Mouse (Mus musculus): ENCODE results near the gene Mrm2.
"Not testable (repeated sequence)": the region's sequence is repeated elsewhere in the genome, so short reads cannot be mapped to it uniquely, and the experiment has no call there.

The Mrm2 gene

DNA sequence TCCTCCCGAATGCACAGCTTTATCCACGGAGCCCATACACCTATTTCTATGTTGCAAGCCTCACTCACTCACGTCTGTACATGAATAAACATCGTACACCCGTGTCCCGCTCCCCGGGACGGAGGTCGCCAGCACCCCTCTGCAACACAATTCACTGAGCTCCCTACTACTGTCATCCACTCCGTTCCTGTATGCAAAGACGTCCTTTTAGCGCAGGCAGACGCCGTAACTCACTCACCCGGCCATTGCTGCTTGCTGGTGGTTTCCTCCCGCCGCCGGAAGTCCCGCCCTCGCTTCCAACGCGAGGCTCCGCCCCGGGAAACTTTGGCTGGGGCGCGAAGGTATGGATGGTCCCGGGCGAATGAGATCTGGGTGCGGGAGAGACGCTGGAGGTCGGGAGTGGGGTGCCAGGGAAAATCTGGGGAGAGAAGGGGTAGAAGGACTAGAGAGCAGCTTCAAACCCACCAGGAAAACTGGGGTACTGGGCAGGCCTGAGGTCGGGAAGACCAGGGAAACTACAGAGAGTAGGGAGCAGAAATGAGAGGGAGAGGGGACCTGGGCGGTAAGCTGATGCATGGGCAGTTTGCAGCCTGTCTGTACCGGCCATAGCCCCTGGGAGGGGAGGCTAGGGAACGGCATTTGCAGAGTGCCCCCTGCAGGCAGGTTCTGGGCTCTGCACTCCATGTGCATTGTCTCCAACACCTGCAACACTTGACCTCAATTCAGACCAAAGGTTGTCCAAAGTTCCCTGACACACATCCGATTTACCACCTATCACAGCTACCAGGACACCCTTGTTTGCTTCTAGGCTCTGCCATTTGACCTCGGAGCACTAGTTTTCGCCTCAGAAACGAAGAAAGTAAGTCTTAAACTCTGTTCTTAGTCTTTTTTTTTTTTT, at the start of gene Mrm2:
Mrm2 (minus strand) TSS at position 284 of the 898 bp plus-strand sequence.
- DNase-seq: peak; percentile 83 to 93

DNA sequence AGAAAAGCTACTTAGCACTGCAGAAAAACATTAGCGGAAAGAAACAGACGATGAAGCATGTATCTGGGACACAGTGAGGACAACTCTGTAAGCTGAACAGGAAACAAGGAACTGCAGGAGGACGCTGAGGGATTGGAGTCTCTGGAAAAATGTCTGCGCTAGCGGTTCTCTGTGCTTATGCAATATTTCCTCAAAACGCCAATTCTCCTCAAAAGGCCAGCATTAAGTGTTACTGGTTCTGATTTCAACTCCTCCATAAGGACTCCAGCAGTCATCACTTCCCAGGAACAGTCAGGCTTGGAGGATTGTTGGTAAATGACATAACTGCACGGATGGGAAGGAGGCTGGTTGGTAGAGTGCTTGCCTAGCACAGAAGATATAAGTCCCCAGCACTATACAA, 49.5 kb upstream of the Mrm2 start:
- no peak for DNase-seq

DNA sequence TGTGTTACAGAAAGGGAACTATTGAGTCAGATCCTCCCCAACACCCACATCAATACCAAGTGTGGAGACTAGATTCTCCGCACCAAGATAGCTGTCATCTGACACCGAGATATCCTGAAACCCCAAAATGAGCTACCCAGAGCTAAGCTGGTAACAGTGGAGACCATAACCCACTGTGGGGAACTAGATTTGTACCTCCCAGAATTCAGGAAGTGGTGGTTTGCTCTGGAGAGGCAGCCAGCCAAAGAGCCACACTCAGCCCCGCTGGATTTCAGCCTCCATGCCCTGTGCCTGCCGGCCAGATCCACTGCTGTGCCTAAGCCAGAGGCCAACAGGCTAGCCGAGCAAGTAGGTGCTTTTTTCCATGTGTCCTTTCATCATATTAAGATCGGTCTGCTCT, 47.6 kb upstream of the Mrm2 start:
- DNase-seq: peak in 1 of 2 experiments; percentile 61

DNA sequence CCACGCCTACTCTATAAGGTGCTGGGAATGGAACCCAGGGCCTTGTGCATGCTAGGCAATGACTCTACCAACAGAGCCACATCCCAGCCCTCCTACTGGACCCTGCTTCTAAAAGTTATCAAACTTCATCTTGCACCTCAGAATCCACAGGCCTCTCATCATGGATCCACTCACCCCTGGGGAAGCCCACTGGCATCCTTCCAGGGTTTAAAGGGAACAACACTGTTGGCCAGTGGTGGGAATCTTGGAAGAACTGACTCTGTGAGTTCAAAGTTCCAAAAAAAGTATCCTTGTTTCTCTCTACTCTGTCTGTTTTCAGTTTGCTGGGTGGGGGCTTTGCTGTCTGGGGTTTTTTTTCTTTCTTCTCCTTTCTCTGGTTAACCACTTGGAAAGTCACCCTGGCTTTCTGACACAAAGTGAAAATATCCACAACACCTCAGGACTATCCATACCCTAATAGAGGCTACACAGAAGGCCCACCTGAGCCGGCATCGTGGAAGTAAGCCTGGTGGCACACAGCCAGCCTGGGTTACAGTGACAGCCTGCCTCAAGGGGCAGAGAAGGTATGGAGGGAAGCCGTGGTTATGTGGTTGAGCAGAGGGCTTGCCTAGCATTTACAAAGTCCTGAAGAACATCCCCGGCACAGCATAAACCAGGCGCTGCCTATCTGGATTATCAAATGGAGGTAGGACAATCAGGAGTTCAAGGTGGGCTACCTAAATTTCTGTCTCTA, 46.6 kb upstream of the Mrm2 start:
- DNase-seq: peak; percentile 77 to 85

DNA sequence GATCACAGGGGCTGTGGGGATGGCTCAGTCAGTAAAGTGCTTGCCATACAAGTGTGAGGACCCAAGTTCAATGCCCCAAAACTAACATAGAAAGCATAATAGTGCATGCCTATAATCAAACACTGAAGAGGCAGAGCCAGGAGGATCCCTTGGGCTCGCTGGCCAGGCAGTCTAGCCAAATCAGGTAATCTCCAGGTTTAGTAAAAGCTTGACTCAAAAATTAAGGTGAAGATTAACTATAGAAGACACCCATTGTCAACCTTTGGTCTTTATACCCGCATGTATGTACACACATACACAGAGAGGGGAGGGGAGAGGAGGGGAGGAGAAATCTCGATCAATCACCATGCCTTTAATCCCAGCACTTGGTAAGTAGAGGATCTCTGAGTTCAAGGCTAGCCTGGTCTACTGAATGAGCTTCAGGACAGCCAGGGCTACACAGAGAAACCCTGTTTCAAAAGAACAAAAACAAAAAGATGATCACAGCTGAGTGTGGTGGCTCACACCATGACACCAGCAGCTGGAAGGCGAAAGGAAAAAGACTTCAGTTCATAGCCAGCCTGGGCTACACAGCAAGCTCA, 43.6 kb upstream of the Mrm2 start:
- DNase-seq: peak; percentile 20 to 59

DNA sequence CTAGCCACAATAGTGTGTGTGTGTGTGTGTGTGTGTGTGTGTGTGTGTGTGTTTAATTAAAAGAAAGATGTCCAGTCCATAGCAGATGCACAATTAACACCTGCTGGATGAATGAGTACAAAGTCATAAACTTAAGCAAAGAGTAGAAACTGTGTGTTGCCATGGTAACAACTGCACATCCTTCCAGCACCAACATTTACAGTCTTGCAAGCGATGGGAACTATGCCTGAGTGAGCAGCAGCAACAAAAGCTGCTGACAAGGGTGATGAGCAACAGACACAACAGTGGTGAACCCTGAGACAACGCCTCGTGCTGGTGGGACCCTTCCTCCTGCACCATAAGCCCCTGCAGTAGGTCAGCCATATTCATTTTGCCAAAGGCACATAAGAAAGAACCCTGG, 42.5 kb upstream of the Mrm2 start:
- DNase-seq: peak in 1 of 2 experiments; percentile 14

DNA sequence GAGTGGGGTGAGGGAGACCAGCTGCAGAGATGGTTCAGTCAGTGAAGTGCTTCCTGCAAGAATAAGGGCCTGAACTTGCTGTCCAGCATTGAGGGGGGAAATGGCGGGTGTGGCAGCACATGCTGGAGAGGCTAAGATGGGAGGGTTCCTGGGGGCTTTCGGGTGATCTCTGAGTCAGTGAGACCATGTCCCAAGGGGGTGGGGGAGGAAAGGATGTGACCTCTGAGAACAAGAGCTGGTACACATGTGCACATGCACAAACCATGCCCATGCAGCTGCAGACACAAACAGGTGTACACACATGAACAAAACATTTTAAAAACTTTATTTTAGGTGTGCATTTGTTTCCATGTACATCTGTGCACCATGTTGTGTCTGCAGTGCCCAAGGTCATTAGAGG, 42.0 kb upstream of the Mrm2 start:
- peak in 1 of 2 experiments; percentile 5 for DNase-seq

DNA sequence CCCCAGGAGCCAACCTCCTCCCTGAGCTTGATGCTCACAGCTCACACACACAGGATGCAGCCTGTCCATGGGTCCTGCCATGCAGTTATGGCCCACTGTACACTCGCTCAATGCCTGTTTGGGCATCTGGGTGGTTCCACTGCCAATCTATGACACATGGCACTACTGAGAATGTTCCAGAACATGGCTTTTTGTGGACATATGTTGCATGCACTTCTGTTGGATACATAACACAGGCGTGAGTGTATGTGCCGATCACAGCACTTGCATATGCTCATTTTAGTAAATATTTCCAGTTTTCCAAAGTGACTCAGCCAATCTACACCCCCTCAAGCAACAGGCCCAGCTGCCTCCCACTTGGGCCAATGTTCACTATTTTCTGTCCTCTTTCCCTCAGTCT, 40.0 kb upstream of the Mrm2 start:
- no peak for DNase-seq

DNA sequence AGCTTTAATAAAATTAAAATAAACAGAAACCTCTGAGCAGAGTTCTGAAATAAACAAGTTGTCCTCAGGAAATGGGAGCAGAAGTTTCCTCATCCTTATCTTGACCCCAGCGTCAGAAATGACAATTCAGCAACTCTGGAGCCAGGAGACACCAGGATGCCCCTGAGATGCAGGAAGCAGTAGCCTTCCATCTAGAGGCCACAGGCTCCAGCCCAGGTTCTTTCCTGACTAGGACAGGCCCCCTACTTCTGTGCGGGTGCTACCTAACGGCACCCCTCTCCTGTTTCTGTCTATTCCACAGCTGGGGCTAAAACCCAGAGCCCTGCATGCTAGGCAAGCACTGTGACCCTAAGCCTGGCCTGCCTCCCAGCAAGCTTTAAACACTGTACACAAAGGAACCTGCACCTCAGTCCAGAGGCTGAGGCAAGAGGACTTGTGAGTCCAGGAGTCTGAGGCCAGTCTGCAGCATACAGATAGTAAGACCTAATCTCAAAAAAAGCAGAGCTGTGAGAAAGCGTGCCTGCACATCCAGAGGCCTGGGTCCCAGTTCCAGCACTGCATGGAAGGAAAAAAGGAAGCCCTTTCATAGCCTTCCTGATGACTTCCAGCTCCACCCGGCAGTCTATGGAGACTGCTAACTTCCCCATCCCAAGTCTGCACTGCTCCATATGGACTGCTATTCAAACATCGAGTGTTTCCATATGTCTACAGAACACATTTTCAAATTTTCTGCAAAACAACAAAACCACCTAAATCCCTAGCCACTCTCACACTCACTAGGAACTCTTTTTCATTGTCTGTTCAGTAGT, 39.0 kb upstream of the Mrm2 start:
- peak; percentile 64 to 78 for DNase-seq

DNA sequence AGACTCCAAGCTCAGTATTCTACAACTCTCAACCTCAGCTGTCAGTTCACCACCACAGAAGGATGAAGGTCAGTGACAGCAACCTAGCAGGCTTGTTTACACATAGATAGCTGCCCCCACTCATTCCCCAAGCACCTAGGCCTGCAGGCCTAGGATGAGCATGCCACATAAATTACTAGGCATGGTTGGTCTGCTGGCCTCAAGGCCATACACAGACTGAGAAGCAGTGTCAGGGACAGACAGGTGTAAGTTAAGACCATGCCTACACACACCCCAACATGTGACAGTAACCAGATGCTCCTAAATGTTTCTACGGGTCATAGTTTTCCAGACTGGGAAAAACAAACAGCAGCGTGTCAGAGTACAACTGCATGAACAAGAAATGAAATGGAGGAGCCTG, 37.8 kb upstream of the Mrm2 start:
- no peak for DNase-seq

DNA sequence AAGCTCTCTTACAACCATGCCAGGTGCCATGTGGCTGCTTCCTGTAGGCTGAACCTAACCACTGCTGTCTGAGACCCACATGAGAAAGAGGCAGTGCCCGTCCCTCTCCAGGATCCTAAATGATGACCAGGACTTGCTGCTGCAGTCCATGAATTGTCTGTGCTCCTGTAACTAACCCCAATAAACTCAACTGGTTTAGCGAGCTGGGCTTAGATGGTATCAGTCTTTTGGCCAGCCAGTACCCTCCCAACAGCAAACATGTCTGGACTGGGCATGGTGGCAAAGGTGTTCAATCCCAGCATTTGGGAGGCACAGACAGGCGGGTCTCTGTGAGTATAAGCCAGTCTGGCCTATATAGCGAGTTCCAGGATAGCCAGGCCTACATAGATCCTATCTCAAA, 37.2 kb upstream of the Mrm2 start:
- no peak for DNase-seq

DNA sequence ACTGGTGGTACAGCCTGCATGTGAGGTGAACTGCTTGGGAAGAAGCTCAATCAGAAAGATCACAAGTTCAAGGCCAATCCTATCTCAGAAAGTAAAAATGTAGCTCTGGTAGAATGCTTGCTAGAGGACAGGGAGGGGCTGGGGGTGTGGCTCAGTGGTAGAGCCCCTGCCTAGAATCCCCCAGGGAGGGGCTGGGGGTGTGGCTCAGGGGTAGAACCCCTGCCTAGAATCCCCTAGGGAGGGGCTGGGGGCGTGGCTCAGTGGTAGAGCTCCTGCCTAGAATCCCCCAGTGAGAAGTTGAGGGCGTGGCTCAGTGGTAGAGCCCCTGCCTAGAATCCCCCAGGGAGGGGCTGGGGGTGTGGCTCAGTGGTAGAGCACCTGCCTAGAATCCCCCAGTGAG, 36.4 kb upstream of the Mrm2 start:
- not testable (repeated sequence) for DNase-seq

DNA sequence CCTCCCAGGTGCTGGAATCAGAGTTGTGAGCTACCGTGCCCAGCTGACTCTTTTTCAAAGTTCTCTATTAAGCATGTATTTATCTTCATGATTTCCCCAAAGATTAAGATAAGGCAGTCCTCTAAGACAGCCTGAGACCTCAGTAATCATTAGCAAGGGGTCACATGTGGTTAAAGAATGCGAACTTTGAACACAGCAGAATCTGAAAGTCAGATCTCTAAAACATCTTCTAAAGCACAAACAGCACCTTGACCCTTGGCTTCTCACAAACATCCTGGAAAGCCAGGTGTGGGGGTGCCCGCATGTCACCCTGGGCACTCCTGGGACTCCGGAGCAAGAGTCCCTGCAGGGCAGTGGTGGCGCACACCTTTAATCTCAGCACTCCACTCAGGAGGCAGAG, 32.7 kb upstream of the Mrm2 start:
- peak; percentile 75 to 86 for DNase-seq

DNA sequence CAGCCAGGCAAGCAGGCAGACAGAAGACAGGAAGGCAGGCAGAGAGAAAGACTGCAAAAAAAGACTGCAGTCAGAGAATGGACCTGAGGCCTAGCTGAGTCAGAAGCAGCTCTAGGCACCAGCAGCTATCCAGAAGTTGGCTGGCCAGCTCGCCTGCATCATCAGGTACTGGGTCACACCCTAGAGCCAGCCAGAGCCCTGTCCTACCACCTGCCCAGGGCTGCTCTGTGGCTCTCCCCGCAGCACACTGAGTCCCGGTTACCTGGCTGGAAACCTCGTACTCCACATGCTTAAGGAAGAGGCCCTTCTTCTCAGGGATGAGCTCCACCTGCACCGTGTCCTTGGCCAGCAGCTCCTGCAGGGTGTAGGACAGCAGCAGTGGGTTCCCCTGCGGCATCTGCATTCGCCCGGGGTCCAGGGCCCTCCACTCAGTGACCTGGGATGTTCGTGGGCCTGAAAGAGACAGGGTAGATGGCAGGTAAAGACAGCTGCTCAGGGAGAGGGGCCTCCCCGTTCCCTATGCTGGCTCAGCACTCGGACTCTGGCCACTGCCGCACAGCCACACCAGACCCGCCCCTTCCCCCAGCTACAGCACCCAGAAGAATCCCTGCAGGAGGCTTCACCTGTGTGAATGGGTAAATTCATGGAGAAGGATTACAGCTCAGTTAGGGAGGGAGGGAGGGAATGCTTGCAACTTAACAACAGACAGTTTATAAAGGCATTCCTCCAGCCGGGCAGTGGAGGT, 28.4 kb upstream of the Mrm2 start:
- DNase-seq: peak; percentile 82 to 84

DNA sequence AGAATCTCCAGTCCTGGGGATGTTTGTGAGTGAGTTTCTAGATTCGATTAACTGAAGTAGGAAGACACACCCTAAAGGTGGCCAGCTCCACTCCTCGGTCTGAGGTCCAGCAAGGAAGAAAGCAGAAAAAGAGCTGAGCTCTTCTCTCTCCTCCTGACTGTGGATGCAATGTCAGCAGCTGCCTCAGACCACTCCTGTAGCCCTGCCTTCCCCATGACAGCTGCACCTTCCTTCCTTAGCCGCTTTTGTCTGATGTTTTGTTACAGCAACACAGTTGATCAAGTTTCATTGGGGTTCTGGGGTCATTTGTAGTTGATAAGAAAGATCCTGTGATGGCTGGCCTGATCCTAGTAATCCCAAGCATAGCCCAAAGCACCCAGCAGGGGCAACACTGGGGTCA, 25.8 kb upstream of the Mrm2 start:
- no peak for DNase-seq

DNA sequence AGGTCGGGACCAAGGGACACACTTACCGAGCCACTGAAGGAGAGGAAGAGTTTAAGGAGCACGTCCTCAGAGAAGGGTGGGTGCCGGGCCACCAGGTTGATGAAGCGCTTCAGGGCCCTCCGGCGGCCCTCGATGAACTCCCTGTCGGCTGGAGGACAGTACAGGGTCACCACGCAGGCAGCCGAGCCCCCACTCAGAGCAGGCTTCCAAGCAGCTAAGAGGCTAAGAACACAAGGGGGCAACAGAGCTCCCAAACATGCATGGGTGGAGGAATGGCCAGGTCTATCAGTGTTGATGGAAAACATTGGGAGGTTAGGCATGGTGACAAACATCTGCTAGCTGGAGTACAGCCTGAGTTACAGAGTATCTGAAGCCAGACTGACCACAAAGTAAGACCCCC, 24.2 kb upstream of the Mrm2 start:
- DNase-seq: peak in 1 of 2 experiments; percentile 38

DNA sequence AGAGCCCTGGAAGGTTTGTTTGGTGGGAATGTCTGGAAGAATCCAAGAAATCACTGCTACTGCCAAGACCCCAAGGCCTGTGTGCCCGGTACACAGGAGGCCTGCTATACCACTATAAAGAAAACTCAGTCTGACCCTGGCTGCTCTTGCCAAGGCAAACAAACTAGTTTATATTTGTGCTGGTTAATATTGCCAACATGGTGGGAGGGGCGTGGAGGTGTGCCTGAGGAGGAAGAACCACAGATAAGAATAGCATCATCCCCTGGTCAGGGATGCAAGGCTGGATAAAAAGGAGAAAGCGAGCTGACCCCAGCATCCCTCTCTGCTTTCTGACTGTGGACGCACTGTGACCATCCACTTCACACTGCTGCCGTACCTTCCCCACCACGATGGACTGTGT, 20.7 kb upstream of the Mrm2 start:
- DNase-seq: no peak

DNA sequence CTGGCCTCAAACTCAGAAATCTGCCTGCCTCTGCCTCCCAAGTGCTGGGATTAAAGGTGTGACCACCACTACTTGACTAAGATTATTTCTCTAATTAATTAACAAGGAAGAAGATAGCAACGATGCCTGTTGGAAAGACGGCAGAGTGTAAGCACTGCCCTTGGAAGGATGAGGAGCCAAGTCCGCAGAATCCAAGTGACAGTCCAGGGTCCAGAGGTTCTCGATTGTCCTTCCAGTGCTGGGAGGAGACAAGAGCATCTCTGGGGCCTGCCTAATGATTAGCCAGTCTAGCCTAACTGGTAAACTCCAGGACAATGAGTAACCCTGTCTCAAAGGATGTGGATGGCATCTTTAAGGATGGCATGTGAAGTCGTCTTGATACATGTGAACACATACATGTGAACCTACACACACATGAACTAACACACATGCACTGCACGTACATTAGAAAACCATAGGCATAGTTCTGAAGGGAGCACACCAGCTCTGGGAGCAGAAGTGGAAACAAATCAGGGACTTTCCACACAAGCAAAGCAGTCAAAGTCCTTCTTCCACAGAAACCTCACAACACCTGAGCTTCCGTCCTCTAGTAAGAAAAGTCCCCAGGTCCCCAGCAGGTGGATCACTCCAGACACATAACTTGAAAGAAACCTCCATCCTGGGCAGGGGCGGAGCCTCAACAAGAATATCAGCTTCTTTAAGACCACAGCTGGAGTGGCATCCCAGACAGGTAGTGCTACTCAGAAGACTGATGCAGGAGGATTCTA, 19.2 kb upstream of the Mrm2 start:
- DNase-seq: peak; percentile 58 to 73

DNA sequence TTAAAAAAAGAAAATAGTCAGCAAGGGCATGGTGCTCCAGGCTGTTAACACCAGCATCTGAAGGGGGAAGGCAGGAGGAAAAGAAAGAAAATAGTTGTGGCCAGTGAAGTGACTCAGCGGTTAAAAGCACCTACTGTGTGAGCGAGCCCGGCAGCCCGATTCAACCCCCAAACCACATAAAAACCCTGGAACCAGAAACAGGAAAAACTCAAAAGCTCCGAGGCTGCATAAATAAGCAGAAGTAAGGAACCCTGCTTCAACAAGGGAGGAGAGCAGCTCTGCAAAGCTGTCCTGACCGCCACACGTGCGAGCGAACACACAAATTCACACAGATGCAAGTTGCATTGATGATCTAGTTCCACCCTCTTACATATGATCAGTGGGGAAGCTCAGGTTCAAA, 18.2 kb upstream of the Mrm2 start:
- no peak for DNase-seq

DNA sequence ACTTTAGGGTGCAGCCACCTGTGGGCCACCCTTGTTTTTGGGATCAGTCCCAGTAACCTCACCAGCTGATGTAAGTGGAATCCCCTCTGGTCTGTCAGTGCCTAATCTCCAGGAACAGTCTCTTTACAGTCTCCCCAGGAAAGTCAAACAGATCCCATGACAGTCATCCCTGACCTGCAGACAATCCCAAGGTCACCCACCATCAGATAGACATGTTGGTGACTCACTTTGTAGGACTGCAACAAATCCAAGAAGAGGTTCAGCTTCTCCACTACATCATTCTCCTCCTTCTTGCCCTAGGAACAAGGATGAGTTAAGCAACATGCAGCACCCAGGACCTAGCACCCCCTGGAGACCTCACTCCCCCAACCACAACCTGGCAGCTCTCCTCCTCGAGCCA, 14.4 kb upstream of the Mrm2 start:
- DNase-seq: no peak

DNA sequence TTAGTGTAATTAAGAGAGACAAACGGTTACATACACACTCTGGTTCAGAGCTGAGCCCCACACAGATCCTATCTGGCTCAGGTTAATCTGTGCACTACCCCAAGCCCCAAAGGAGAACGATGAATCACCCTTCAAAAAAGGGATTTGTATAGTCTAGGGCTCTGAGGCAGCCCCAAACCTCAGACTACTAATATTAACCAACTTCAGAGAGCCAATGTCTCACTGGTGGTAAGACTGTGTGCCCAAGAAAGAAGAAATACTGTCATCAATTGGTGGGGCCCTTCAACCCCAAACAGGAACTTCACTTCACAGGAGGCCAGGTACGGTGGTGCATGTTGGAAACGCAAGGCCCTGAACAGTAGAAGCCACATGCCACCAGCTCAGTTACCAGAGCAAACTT, 13.5 kb upstream of the Mrm2 start:
- no peak for DNase-seq
